Mouse (Mus musculus): ENCODE measurements at regions not wholly inside any gene's neighbourhood (a gene's known extent, or its start where the extent isn't known, plus 50 kb on each side); places are given as distances from the start of the nearest gene placed in this dataset.

- Histone ChIP-seq H3K27me3 (ENCODE audit: control insufficient read depth, insufficient read depth, low read length) (no peaks in the 10 kb centered on the region), H3K9ac (ENCODE audit: low read depth, low read length) (no peak overlapping the region), H3K4me3 (no peak overlapping the region), H3K79me2 (replicated peaks; ENCODE audit: control insufficient read depth, insufficient read depth, low read length) (no peaks in the 10 kb centered on the region), H3K4me1 (ENCODE audit: control insufficient read depth, insufficient read depth, low read length) (peaks cover 2% of the 10 kb centered on the region; the same call in 1 of the 2 replicates), H3K27ac (no peak overlapping the region; the same call in 1 of the 2 replicates), H3K36me3 (ENCODE audit: control insufficient read depth, insufficient read depth, low read length) (no peaks in the 10 kb centered on the region)
- TF ChIP-seq EP300 (IDR thresholded peaks at IDR 0.05; ENCODE audit: insufficient read depth, low read depth, low read length) (no peak), POLR2A (IDR thresholded peaks at IDR 0.05; ENCODE audit: insufficient read depth, low read depth, low read length) (no peak), CTCF (IDR thresholded peaks at IDR 0.05) (no peak)
- DNase-seq = no peak
- intact Hi-C loops (cut with DNase I) = loop anchor here (5.0 kb wide), 1 partner anchor 53 kb away; no protein-coding TSS in a partner anchor
- WGBS = 42% methylated on average over 7 of the region's 7 CpGs
Observed at GRCm38 (mm10) chr17:45905596-45905995, 126.6 kb downstream of the Vegfa start.

- TF ChIP-seq POLR2A (IDR thresholded peaks at IDR 0.05; ENCODE audit: insufficient read depth, low read depth, low read length) (no peak), CTCF (IDR thresholded peaks at IDR 0.05) (no peak), EP300 (IDR thresholded peaks at IDR 0.05; ENCODE audit: insufficient read depth, low read depth, low read length) (no peak)
- Histone ChIP-seq H3K79me2 (replicated peaks; ENCODE audit: control insufficient read depth, insufficient read depth, low read length) (no peaks in the 10 kb centered on the region), H3K27me3 (ENCODE audit: control insufficient read depth, insufficient read depth, low read length) (no peaks in the 10 kb centered on the region), H3K36me3 (ENCODE audit: control insufficient read depth, insufficient read depth, low read length) (no peaks in the 10 kb centered on the region), H3K9ac (ENCODE audit: low read depth, low read length) (no peak overlapping the region), H3K4me3 (no peak overlapping the region), H3K27ac (no peak overlapping the region; the same call in 1 of the 2 replicates), H3K4me1 (ENCODE audit: control insufficient read depth, insufficient read depth, low read length) (peaks cover 2% of the 10 kb centered on the region; the same call in 1 of the 2 replicates)
- intact Hi-C loops (cut with DNase I) = no loop called here
- no peak for DNase-seq
- 79% methylated on average over 4 of the region's 4 CpGs for WGBS
Observed at GRCm38 (mm10) chr17:45904251-45904650, 127.9 kb downstream of the Vegfa start.

- H3K4me1 ChIP-seq (ENCODE audit: control insufficient read depth, insufficient read depth, low read length) = peaks cover 2% of the 10 kb centered on the region; the same call in 1 of the 2 replicates
- peak; percentile 53; the same call in 1 of the 2 replicates for TF ChIP-seq EP300 (IDR thresholded peaks at IDR 0.05; ENCODE audit: insufficient read depth, low read depth, low read length)
- TF ChIP-seq CTCF (IDR thresholded peaks at IDR 0.05) = no peak
- peak; percentile 45 to 75 for DNase-seq
- H3K4me3 ChIP-seq = no peak overlapping the region
- H3K36me3 ChIP-seq (ENCODE audit: control insufficient read depth, insufficient read depth, low read length) = no peaks in the 10 kb centered on the region
- H3K9ac ChIP-seq (ENCODE audit: low read depth, low read length) = no peak overlapping the region
- intact Hi-C loops (cut with DNase I) = no loop called here
- WGBS = 59% methylated on average over 9 of the region's 9 CpGs
- no peaks in the 10 kb centered on the region for H3K27me3 ChIP-seq (ENCODE audit: control insufficient read depth, insufficient read depth, low read length)
- peak overlapping the region; percentile 78 for H3K27ac ChIP-seq
- no peaks in the 10 kb centered on the region for H3K79me2 ChIP-seq (replicated peaks; ENCODE audit: control insufficient read depth, insufficient read depth, low read length)
Observed at GRCm38 (mm10) chr17:45903294-45903693, 128.9 kb downstream of the Vegfa start.

DNA sequence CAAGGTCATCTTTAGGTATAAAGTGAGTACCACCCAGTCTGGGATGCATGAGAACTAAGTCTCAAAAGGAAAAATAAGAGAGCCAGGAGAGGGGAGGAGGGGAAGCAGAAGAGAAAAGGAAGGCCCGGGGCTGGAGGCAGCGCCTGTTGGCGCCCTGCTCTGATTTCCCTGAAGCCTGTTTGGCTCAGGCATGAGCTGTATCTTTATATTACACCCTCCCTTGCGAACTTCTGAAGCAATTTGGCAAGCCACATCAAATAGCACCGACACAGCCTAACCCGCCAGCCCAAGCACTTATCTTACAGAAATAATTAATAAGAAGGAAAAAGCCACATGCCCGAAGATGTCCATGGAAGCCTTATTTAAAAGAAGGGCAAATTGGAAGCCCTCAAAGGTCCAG, 129.5 kb downstream of the Vegfa start:
- intact Hi-C loops (cut with DNase I) = no loop called here
- Histone ChIP-seq H3K9ac (ENCODE audit: low read depth, low read length) (no peak overlapping the region), H3K36me3 (ENCODE audit: control insufficient read depth, insufficient read depth, low read length) (no peaks in the 10 kb centered on the region), H3K27ac (peak overlapping the region; percentile 78), H3K27me3 (ENCODE audit: control insufficient read depth, insufficient read depth, low read length) (no peaks in the 10 kb centered on the region), H3K4me1 (ENCODE audit: control insufficient read depth, insufficient read depth, low read length) (peaks cover 2% of the 10 kb centered on the region; the same call in 1 of the 2 replicates), H3K79me2 (replicated peaks; ENCODE audit: control insufficient read depth, insufficient read depth, low read length) (no peaks in the 10 kb centered on the region), H3K4me3 (no peak overlapping the region)
- 56% methylated on average over 7 of the region's 7 CpGs for WGBS
- no peak for DNase-seq
- no peak for TF ChIP-seq POLR2A (IDR thresholded peaks at IDR 0.05; ENCODE audit: insufficient read depth, low read depth, low read length)
- no peak for TF ChIP-seq CTCF (IDR thresholded peaks at IDR 0.05)
- no peak for TF ChIP-seq EP300 (IDR thresholded peaks at IDR 0.05; ENCODE audit: insufficient read depth, low read depth, low read length)

- TF ChIP-seq EP300 (IDR thresholded peaks at IDR 0.05; ENCODE audit: insufficient read depth, low read depth, low read length) = no peak
- 0 out of 2 replicates have a peak, but pooled peaks have one; percentile 11 for TF ChIP-seq CTCF (IDR thresholded peaks at IDR 0.05)
- H3K4me1 ChIP-seq (ENCODE audit: control insufficient read depth, insufficient read depth, low read length) = peaks cover 8% of the 10 kb centered on the region
- H3K4me3 ChIP-seq = no peak overlapping the region
- WGBS = 83% methylated on average over 4 of the region's 4 CpGs
- no peaks in the 10 kb centered on the region for H3K79me2 ChIP-seq (replicated peaks; ENCODE audit: control insufficient read depth, insufficient read depth, low read length)
- no peaks in the 10 kb centered on the region for H3K27me3 ChIP-seq (ENCODE audit: control insufficient read depth, insufficient read depth, low read length)
- H3K27ac ChIP-seq = no peak overlapping the region
- no peaks in the 10 kb centered on the region for H3K36me3 ChIP-seq (ENCODE audit: control insufficient read depth, insufficient read depth, low read length)
- intact Hi-C loops (cut with DNase I) = no loop called here
- no peak overlapping the region for H3K9ac ChIP-seq (ENCODE audit: low read depth, low read length)
- no peak for DNase-seq
Observed at GRCm38 (mm10) chr17:45896922-45897302, 135.3 kb downstream of the Vegfa start.

DNA sequence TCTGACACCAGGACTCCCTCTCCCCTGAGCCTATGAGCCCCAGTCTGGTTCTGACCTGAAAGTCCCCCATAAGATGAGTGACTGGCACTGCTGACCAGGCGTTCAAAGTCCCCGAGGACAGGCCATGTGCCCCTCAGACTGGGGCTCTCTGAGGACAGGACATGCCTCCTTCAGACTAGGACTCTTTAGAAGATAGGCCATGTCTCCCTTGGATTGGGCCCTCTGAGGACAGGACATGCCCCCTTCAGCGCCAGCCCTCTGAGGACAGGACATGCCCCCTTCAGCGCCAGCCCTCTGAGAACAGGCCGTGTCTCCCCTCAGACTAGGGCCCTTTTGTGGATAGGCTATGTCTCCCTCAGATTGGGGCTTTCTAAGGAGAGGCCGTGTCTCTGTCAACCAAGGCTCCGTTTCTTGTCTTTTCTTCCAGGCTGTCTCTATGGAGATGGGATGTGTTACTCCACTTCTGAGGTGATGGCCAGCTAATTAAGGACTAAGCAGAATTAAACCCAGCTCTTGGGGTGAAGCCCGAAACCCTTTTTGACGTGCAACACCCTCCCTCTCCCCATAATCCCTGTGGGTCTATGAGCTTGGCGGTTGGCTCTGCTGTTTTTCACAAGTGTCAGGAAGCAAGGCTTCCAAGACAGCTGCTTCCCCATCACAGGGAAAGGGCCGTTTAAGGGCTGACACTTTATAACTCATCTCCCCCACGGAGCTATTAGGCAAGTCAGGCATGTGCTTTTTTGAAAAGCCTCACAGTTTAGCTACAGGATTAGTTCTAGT, 135.8 kb downstream of the Vegfa start:
- H3K79me2 ChIP-seq (replicated peaks; ENCODE audit: control insufficient read depth, insufficient read depth, low read length) = no peaks in the 10 kb centered on the region
- no peaks in the 10 kb centered on the region for H3K36me3 ChIP-seq (ENCODE audit: control insufficient read depth, insufficient read depth, low read length)
- no peak for TF ChIP-seq CTCF (IDR thresholded peaks at IDR 0.05)
- peaks cover 8% of the 10 kb centered on the region for H3K4me1 ChIP-seq (ENCODE audit: control insufficient read depth, insufficient read depth, low read length)
- H3K27me3 ChIP-seq (ENCODE audit: control insufficient read depth, insufficient read depth, low read length) = no peaks in the 10 kb centered on the region
- WGBS = 81% methylated on average over 12 of the region's 12 CpGs
- DNase-seq = no peak
- no peak overlapping the region for H3K4me3 ChIP-seq
- H3K27ac ChIP-seq = no peak overlapping the region
- intact Hi-C loops (cut with DNase I) = no loop called here
- no peak overlapping the region for H3K9ac ChIP-seq (ENCODE audit: low read depth, low read length)
